Mouse (Mus musculus): ENCODE measurements at regions not wholly inside any gene's neighbourhood (a gene's known extent, or its start where the extent isn't known, plus 50 kb on each side); places are given as distances from the start of the nearest gene placed in this dataset.

GRCm38 (mm10) chrX:11747386-11748121, 412.6 kb downstream of the Bcor start:
- no peak for ATAC-seq (replicated peaks; ENCODE audit: low FRiP score, poor library complexity, severe bottlenecking)

GRCm38 (mm10) chrX:11748278-11748677, 411.9 kb downstream of the Bcor start:
- ATAC-seq (replicated peaks; ENCODE audit: low FRiP score, poor library complexity, severe bottlenecking) = no peak

DNA sequence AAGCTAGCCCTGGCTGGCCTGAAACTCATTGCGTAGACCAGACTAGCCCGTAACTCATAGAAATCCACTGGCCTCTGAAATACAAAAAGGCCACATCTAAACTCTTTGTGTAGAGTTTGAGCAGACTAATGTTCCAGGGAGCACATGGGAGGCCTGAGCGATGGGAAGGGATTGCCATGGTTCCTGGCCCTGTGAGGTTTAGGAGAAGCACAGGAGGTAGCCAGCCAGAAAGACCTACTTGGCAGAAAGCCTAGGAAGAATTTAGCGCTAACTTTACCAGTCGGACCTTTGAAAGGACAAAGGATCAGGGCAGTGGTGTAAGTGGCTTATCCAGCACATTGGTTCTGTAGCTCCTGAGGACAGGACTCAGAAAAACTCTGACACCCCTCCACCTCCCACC, 407.6 kb downstream of the Bcor start:
- no peak for ATAC-seq (replicated peaks; ENCODE audit: low FRiP score, poor library complexity, severe bottlenecking)

GRCm38 (mm10) chrX:11752973-11753590, 407.1 kb downstream of the Bcor start:
- no peak for ATAC-seq (replicated peaks; ENCODE audit: low FRiP score, poor library complexity, severe bottlenecking)

GRCm38 (mm10) chrX:11755046-11755445, 405.1 kb downstream of the Bcor start:
- ATAC-seq (replicated peaks; ENCODE audit: low FRiP score, poor library complexity, severe bottlenecking) = no peak

DNA sequence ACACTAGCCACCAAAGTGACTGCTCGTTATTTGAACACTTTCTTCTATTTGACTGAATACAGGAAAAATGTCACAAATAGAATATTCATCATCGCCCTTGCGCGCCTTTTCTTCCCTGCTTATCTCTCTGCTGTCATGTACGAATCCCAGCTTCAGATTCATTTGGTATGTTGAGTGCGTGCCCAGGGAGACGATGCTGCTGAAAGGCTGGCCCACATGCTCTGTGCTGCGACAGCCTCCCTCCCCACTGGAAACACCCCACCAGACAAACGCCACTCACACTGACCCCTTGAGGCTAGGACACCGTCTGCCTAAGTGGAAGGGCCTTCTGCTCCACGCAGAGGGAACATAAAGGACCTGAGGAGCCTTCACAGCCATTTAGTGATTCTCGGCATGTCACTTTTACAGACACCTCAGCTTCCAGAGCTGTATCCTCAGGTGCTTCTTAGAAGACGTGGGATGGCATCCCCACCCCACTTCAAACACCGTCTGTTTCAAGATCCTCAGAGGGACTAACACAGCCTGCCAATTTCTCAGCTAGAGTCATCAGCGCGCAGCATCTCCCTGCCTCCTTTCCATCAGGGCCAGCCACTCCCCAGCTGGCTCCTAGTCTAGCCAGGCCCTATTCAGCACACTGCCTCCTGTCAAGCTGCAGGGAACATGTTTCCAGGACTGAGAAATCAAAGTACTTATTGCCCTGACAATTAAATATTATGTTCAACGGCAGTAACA, 396.6 kb downstream of the Bcor start:
- no peak for ATAC-seq (replicated peaks; ENCODE audit: low FRiP score, poor library complexity, severe bottlenecking)

DNA sequence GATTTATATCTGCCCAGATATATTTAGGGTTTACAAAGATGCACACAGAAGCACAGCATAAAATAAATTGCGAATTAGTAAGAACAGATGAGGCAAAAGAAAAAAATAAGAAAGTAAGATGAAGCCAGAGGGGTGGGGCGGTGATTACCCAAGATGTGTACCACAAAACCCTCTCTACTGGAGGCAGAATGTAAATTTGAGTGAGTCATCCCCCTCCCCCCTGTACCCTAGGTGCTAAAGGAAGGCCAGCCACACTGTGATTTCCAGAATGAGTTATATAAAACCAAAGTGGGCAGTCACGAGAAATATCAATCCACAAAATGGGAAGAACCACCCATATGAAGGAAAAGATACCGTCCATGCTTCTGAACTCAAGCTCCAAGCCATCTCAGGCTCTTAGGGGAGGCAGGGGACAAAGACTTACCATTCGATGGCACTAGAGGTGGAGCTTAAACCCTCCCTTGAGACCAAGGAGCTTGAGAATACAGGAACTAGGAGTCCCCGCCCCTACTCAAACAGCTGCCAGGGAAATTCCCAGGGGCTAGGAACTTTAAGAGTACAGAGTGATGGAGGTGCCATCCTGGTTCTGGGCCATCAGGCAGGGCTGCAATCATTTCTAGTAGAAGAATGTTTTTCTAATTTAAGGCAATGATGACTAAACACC, 383.8 kb downstream of the Bcor start:
- no peak for ATAC-seq (replicated peaks; ENCODE audit: low FRiP score, poor library complexity, severe bottlenecking)

GRCm38 (mm10) chrX:11795010-11795409, 365.1 kb downstream of the Bcor start:
- ATAC-seq (replicated peaks; ENCODE audit: low FRiP score, poor library complexity, severe bottlenecking) = no peak

GRCm38 (mm10) chrX:11797870-11798269, 362.3 kb downstream of the Bcor start:
- no peak for ATAC-seq (replicated peaks; ENCODE audit: low FRiP score, poor library complexity, severe bottlenecking)

GRCm38 (mm10) chrX:11798326-11798725, 361.8 kb downstream of the Bcor start:
- no peak for ATAC-seq (replicated peaks; ENCODE audit: low FRiP score, poor library complexity, severe bottlenecking)

GRCm38 (mm10) chrX:11800400-11800941, 359.7 kb downstream of the Bcor start:
- no peak for ATAC-seq (replicated peaks; ENCODE audit: low FRiP score, poor library complexity, severe bottlenecking)

DNA sequence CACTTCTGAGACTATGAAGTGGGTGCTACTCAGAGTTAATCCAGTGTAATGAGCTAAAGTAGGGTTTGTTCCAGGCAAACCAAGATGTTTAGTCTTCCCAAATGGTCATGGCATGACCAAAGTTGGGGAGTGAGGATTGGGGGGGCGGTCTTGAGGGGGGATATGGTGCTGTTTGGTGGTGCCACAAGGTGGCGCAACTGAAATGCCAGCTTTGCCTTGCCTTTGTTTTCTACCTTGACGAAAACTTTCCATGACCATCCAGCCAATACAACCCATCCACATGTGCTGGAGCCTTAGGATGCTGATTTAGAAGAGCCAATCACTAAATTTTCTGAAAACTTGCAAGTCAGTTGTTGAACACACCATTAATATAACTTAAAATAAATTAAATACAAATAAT, 358.9 kb downstream of the Bcor start:
- ATAC-seq (replicated peaks; ENCODE audit: low FRiP score, poor library complexity, severe bottlenecking) = no peak

DNA sequence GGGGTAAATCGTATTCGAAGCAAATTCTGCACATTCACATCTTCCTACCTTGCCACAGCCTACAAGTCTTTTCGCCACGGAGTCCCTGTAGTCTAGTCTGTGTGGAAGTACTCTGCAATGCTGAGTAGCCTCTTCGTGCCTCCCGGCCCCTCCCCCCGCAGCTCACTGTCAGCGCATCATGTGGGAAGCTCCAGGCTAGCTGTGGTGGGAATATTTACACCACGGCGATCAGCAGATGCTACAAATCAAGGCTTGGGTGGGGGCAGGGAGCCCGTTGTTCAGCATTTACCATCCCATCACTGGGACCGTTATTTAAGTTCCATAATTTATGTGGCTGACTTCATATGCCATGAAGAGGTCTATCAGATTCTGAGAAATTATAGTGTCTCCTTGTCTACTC, 358.5 kb downstream of the Bcor start:
- no peak for ATAC-seq (replicated peaks; ENCODE audit: low FRiP score, poor library complexity, severe bottlenecking)

GRCm38 (mm10) chrX:11802074-11802899, 357.9 kb downstream of the Bcor start:
- ATAC-seq (replicated peaks; ENCODE audit: low FRiP score, poor library complexity, severe bottlenecking) = no peak

DNA sequence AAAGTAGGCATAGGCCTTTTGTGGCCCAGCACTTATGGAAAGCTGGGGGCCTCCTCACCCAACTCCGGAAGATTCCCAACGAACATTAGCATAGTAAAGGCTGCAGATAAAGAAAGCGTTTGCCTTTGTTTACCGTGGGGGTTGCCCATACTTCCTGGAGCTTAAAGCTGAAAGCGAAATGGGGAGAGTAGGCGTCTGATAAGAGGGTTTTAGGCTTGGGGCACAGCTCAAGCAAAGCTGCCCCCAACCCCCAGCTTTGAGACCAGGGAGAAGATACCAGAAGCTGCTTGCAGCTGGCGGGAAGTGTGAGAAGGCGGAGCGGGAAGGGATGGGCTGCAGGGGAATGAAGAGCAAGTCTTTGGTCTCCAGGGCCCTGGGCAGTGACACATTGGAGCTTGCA, 356.9 kb downstream of the Bcor start:
- ATAC-seq (replicated peaks; ENCODE audit: low FRiP score, poor library complexity, severe bottlenecking) = no peak

- no peak for ATAC-seq (replicated peaks; ENCODE audit: low FRiP score, poor library complexity, severe bottlenecking)
Measured at GRCm38 (mm10) chrX:11806896-11807252, 353.3 kb downstream of the Bcor start.

DNA sequence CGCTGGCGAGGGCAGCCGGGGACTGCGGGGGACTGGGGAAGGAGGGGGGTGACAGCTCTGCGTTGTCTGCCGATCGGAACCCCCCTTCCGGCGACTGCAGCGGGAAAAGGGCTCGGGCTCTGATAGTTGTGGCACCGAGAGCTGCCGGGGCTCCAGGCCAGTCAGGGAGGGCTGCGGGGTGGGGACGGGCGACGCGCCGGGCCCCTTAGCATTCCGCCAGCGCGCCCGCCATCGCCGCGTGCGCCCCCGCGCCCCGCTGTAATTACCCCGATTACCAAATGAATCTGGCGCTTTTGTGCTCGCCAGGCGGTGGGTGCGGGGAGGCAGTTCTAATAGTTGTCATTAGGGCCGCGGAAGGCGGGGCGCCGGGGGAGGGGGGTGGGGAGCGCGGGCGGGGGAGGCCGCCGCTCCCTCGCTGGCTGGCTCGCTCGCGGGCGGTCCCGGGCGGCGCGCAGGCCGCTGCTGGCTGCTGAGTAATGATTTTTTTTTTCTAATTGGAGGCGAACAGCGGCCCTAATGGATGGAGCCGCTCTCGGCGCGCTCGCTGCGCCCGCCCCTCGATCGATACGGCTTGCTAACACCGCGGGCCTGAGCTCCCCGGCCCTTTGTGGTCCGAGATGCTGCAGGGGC, 352.8 kb downstream of the Bcor start:
- no peak for ATAC-seq (replicated peaks; ENCODE audit: low FRiP score, poor library complexity, severe bottlenecking)

DNA sequence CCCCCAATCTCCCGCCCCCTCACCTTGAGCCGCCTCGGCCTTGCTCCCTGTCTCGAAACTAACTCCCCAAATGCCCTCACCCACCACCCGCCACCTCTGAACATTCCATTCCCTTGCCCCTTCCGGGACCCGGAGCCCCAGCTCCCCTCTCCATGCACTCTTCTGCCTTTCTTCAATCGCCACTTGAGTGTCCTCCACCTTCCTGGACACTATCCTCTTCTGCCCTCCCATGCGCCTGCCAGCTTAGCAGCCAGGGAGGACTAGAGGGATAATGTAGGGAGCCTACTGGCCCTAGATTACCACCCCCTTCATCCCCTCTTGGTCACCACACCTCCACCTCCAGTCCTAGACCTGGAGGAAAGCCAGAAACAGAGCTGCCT, 352.3 kb downstream of the Bcor start:
- no peak for ATAC-seq (replicated peaks; ENCODE audit: low FRiP score, poor library complexity, severe bottlenecking)

DNA sequence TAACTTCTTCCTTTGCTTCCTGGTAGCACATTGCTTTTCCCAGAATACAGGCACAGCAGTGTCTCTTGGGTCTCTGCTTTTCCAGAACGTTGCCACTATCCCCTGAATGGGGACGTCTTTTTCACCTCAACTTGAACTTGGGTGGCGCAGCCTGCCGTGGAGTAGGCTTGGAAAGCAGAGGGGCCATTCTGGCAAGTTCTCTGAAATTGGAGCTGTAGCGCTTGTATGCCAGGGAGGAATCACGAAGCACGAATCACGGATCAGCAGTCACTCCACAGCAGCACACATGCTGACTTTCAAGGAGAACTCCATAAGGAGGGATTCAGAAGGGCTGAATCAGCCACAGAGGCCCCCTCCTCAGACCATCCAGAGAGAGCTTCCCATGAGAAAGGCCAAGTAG, 351.2 kb downstream of the Bcor start:
- no peak for ATAC-seq (replicated peaks; ENCODE audit: low FRiP score, poor library complexity, severe bottlenecking)

Data from erythroid progenitor cell, adult 5-6 weeks (primary cell).